Mouse (Mus musculus) lung, postnatal 10 days (tissue): ENCODE measurements around the gene Ckap2l.

Source experiments
- DNase-seq: peaks from one replicate; pipeline ENCODE4 v3.0.0; 2021

Gene Ckap2l

GRCm38 (mm10) chr2:129233218-129233617 lies 63.8 kb downstream of the Ckap2l start:
- no peak for DNase-seq

GRCm38 (mm10) chr2:129232484-129232883 lies 64.5 kb downstream of the Ckap2l start:
- DNase-seq = peak; percentile 32

- DNase-seq = peak; percentile 38
Observed at GRCm38 (mm10) chr2:129232023-129232422, 65.0 kb downstream of the Ckap2l start.

DNA sequence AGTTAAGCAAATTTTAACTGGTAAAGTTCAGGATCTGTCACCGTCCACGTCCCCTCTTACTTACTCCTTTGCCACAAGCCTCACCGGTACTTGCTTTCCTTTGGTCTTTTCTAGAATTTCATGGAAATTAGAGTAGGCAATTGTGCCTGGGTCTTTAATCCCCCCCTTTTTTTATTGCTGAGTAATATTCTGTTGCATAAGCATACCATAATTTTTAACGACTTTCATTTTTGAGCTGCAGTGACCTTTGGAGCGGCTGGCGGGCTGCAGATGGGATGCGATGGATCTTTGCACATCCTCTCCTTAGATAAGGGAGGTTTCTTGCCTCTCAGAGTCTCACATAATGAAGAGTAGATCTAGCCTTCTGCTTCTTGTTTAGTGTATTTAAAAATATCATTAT lies 67.7 kb downstream of the Ckap2l start:
- DNase-seq = no peak

DNA sequence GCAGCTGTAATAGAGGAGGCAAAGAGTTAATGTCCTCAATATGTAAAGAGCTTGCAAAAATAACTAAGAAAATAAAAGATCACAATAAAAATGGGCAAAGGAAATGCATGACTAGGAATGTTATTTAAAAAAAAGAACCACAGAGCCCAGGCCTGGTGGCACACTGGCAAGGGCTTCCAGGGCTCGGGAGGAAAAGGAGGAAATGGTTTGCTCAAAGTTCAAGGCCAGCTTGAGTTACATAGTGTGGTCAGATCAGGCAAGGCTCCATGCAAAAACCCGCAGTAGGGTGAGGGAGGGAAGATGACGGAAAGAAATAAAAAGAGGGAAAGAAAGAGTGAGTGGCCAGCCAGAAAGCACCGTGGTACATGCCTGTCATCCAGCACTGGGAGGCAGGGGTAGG lies 68.4 kb downstream of the Ckap2l start:
- no peak for DNase-seq

DNA sequence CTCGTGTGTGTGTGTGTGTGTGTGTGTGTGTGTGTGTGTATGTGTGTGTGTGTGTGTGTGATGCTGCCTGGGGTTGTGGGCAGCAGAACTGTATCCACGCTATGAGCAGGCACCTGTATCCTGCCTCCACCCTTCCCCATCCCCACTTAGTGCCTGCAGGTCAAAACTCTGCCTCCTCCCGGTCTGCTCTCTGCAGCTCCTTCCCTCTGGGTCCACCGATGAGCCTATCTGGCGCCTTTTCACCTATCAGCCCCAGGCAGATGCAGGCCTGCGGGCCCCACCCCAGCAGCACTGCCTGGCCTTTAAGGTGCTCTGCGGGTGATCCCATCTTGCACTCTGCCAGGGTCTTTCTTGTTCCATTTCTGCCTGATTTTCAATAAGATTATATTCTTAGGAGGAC lies 69.3 kb downstream of the Ckap2l start:
- no peak for DNase-seq

DNA sequence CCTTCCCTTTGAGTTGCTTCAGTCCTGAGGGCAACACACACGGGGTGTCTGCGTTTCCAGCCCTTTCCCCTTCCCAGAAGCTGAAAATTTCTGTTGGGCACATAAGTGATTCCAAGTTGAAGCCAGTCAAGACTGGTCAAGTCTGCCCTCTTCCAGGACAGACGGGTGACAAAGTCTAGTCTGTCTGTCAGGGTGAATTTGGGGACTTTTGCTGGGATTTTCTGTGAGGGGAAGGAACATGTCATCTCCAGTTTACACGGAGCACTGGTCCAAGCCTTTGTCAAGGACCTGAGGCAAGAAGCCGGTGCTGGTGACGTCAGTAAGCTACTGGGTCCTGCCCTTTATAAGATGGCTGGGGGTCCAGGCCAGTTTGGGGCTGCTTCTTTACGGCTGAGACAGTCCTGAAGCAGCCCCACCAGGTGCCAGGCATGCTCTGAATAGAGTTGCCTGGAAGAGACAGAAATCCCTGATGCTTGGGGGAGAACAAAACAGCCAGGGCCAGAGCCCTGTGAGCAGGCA lies 69.9 kb downstream of the Ckap2l start:
- DNase-seq = no peak

- DNase-seq = no peak
Observed at GRCm38 (mm10) chr2:129226296-129226851, 70.6 kb downstream of the Ckap2l start.

DNA sequence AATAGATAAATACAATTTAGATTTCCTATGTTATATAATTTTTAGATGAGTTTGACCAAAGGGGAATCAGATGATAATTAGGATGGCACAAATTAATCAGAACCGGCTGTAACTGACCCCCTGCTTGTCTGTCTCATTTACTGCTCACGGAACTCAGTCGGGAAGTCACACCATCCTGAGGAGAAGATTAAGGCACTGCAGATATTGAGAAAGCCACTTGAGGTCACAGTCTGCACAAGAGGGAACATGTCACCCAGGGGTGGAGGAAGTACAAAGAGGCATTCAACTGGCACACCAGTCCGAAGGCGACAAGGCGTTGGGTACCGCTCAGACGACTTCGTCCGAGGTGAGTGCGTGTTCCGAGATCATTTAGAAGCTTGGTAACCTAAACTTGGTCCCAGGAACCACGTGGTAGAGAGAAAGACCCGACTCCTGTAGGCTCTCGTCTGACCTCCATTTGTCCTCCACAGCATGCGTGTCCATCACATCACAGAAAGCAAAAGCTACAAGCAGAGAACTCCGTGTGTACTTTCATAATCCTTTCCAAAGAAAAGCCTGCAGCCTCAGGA lies 71.7 kb downstream of the Ckap2l start:
- no peak for DNase-seq

DNA sequence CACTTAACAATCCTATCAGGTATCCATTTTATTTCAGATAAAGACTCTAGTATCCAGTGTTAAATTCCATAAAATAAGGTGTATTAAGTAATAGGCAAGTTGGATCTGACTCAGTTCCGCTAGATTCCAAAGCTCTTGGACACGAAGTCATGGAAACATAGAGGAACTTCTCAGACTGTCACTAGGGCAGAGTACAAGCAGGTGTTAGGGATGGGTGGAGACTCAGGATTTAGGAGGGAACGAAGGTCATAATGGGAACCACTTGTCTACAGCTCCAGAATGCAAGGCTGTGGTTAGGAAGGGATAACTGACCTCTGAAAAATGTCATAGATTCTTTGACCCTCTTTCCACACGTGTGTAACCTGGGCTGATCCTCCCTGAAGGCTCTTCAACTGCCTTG lies 72.8 kb downstream of the Ckap2l start:
- no peak for DNase-seq

DNA sequence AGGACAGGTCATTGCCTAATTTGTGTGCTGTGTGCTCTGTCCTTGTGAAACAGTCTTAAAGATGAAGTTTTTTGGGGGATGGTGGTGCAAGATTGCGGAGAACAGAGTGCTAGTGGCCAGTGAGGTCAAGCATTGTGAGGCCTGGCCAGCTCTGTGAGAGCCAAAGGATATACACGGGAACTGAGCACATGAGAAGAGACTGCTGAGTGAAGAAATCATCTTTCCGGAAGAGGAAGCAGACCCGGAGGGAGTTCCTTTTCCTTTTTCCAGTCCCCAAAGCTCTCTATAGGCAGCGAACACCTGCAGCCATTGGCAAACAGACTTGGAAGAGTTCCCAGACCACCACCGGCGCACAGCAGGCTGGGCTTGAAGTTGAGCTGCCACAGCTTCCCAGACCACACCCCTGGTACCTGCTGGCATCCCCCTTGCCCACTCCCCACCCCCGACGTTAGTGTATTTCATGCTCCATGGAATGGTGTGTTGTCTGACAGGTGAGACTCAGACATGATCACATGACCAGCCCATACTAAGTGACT lies 75.8 kb downstream of the Ckap2l start:
- DNase-seq = no peak

DNA sequence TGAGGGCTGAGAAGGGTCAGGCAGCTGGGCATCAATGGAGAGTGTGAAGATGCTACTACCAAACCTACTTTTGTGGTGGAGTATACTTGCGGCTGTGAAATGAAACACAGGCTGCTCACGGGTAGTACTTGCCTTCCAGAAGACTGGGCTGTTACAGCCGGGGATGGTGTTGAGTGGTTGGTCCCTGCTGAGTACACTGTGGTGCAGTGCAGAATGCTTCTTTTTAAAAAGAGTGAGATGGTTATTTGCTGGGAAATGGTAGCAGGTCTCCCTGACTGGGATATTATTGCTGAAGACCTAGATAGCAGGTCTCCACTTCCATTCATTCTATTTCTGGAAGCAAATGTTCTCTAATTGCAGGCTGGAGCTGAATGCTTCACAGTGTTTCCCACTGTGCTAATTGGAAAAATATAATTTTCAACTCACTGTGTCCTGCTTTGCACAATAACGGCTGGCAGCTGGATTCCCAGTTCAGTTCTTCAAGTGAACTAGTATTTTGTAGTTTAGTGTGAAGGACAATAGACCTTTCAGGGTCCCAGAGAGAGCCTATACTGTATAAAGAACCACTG lies 78.4 kb downstream of the Ckap2l start:
- no peak for DNase-seq
